Mouse (Mus musculus): ENCODE measurements around the gene Kif3c.

GRCm38 (mm10) chr12:3345038-3345437 is 19.9 kb upstream of the Kif3c start:
- TF ChIP-seq CTCF (IDR thresholded peaks at IDR 0.05; ENCODE audit: low read depth, low read length) (no peak), EP300 (IDR thresholded peaks at IDR 0.05; ENCODE audit: insufficient read depth, low read depth, low read length) (no peak), POLR2A (IDR thresholded peaks at IDR 0.05; ENCODE audit: insufficient read depth, low read length) (no peak)

Data from ES-Bruce4 (cell line).